Comparison of ENCODE assay signal across 9 mouse cellular contexts in the genomic region with DNA sequence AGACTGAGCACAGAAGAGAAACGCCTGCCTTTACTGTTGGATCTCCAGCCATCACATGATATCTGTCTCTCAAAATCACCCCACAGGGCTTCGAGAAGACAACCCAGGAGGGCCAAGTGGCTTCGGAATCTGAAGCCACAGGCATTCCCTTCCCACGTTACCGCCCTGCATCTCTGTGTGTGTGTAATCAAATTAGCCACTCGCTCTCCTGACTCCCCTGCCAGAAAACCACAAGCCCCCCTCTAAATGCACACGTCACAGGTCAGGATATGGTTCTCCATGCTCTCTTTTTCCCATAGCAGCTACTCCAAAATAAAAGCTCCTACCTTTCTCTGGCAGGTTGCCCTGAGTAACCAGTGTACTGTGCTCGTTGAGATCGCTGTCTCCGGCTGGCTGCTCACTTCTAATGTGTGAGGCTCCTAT. TPM values are rescaled to one million over a fixed set of nuclear protein-coding genes. Genes with fewer than 3 reads are reported as not detected.
DNase-seq lines count a peak whose midpoint lies in the region; ATAC-seq lines count a peak whose summit lies in the region.
"Had no signal": no experiment of that assay in that cellular context is flagged by ENCODE, and none has a peak within 500 bp of the region (broad histone marks: within the 10 kb centered on the region; RNA-seq: fewer than 3 reads in every experiment).

No protein-coding gene starts in this region.

- H3K36me3 ChIP-seq in embryonic facial prominence, embryonic 10.5 days (replicated peaks), result no peaks in the 10 kb centered on the region
- no peaks in the 10 kb centered on the region for H3K36me3 ChIP-seq in hindbrain, embryonic 15.5 days
- no peaks in the 10 kb centered on the region for H3K36me3 ChIP-seq in limb, embryonic 12.5 days

- H3K9ac ChIP-seq in hindbrain, embryonic 15.5 days, result peak overlapping the region; percentile 6; the same call in 1 of the 2 replicates
- H3K9ac ChIP-seq in limb, embryonic 12.5 days (replicated peaks), result no peak overlapping the region
- H3K9ac ChIP-seq: liver, embryonic 14.5 days had no signal

- peak; percentile 93 for ATAC-seq in hindbrain, embryonic 15.5 days (ENCODE audit: low FRiP score, low read depth)
- peak; percentile 97 for ATAC-seq in limb, embryonic 12.5 days (ENCODE audit: insufficient number of reproducible peaks, insufficient read depth, low FRiP score, low TSS enrichment, low read depth)
- 0 out of 2 replicates have a peak, but pooled peaks have one; percentile 2 for ATAC-seq in neutrophil, adult 5-6 weeks (ENCODE audit: extremely low read depth, insufficient number of reproducible peaks, low FRiP score, poor library complexity, severe bottlenecking)

- peak overlapping the region; percentile 23; the same call in 1 of the 2 replicates for H3K4me3 ChIP-seq in embryonic facial prominence, embryonic 10.5 days
- H3K4me3 ChIP-seq in hindbrain, embryonic 15.5 days, result peak overlapping the region; percentile 30
- H3K4me3 ChIP-seq in limb, embryonic 12.5 days (replicated peaks), result peak overlapping the region; percentile 23

- H3K4me2 ChIP-seq in hindbrain, embryonic 15.5 days, result peak overlapping the region; percentile 53
- H3K4me2 ChIP-seq in limb, embryonic 12.5 days, result peak overlapping the region; percentile 52

- peak overlapping the region; percentile 42 for H3K27ac ChIP-seq in embryonic facial prominence, embryonic 10.5 days (replicated peaks)
- H3K27ac ChIP-seq in hindbrain, embryonic 15.5 days (replicated peaks), result peak overlapping the region; percentile 69
- peak overlapping the region; percentile 62 for H3K27ac ChIP-seq in limb, embryonic 12.5 days
- H3K27ac ChIP-seq: liver, embryonic 14.5 days had no signal

- peaks cover 18% of the 10 kb centered on the region for H3K4me1 ChIP-seq in embryonic facial prominence, embryonic 10.5 days
- H3K4me1 ChIP-seq in hindbrain, embryonic 15.5 days (replicated peaks), result peaks cover 15% of the 10 kb centered on the region
- H3K4me1 ChIP-seq in limb, embryonic 12.5 days (replicated peaks), result peaks cover 21% of the 10 kb centered on the region

- no peaks in the 10 kb centered on the region for H3K9me3 ChIP-seq in embryonic facial prominence, embryonic 10.5 days
- H3K9me3 ChIP-seq in hindbrain, embryonic 15.5 days, result no peaks in the 10 kb centered on the region
- no peaks in the 10 kb centered on the region for H3K9me3 ChIP-seq in limb, embryonic 12.5 days

- DNase-seq in ovary, adult 18-20 months (ENCODE audit: low spot score), result peak; percentile 8
- no peak for DNase-seq in ovary, postnatal 10 days (ENCODE audit: low spot score)
- DNase-seq in embryonic facial prominence, embryonic 10.5 days (ENCODE audit: low spot score), result peak; percentile 66
- no peak for DNase-seq in thymus, postnatal 14 days
- DNase-seq in urinary bladder, postnatal 10 days (ENCODE audit: low spot score), result no peak

- WGBS in embryonic facial prominence, embryonic 10.5 days, result 27% methylated on average over 10 of the region's 10 CpGs
- 9% methylated on average over 10 of the region's 10 CpGs for WGBS in hindbrain, embryonic 15.5 days
- WGBS in limb, embryonic 12.5 days, result 3% methylated on average over 10 of the region's 10 CpGs

- no peaks in the 10 kb centered on the region for H3K27me3 ChIP-seq in embryonic facial prominence, embryonic 10.5 days (replicated peaks; ENCODE audit: low read depth, poor library complexity, severe bottlenecking)
- H3K27me3 ChIP-seq in hindbrain, embryonic 15.5 days, result no peaks in the 10 kb centered on the region
- H3K27me3 ChIP-seq in limb, embryonic 12.5 days, result peaks cover 44% of the 10 kb centered on the region

RNA-seq across cellular contexts. Expression of gene Gorasp2, which starts 32.0 kb away (rescaled TPM):
- polyA plus RNA-seq in embryonic facial prominence, embryonic 10.5 days (2016; fragmentation: Nextera tagmentation; extraction: Ambion mirVana), result 156 and 157 TPM in 2 replicates
- polyA plus RNA-seq in hindbrain, embryonic 15.5 days (2015; fragmentation: Nextera tagmentation; extraction: Ambion mirVana), result 134 and 144 TPM in 2 replicates
- 144 and 152 TPM in 2 replicates for polyA plus RNA-seq in limb, embryonic 12.5 days (2016; fragmentation: Nextera tagmentation; extraction: Ambion mirVana)
- total RNA-seq in neutrophil, adult 5-6 weeks (2017), result 59.4 and 59.9 TPM in 2 replicates

RNA-seq across cellular contexts. Expression of gene Gm26558, which starts 32.6 kb away (rescaled TPM):
- polyA plus RNA-seq in embryonic facial prominence, embryonic 10.5 days (2016; fragmentation: Nextera tagmentation; extraction: Ambion mirVana), result 3.5 and 3.6 TPM in 2 replicates
- polyA plus RNA-seq in hindbrain, embryonic 15.5 days (2015; fragmentation: Nextera tagmentation; extraction: Ambion mirVana), result 2.6 and 3.5 TPM in 2 replicates
- polyA plus RNA-seq in limb, embryonic 12.5 days (2016; fragmentation: Nextera tagmentation; extraction: Ambion mirVana), result 5.2 and 5.9 TPM in 2 replicates
- not detected in 2 replicates for total RNA-seq in neutrophil, adult 5-6 weeks (2017)

Comparison
In these comparisons a context has a peak if more than half of its experiments do, and no peak if none do; other contexts are left out.
1. DNase-seq: peak in ovary, adult 18-20 months (single experiment) and embryonic facial prominence, embryonic 10.5 days (single experiment); none in ovary, postnatal 10 days (single experiment), thymus, postnatal 14 days (single experiment) and urinary bladder, postnatal 10 days (single experiment).
2. ATAC-seq: peak in every context shown above with its lines; median percentile 97 in limb, embryonic 12.5 days; 93 in hindbrain, embryonic 15.5 days; 2 in neutrophil, adult 5-6 weeks.
3. Peak in every context shown above with its lines, with median percentiles within 50 percentile points of each other: H3K27ac ChIP-seq and H3K4me3 ChIP-seq.